Mouse (Mus musculus) liver, postnatal 0 days (tissue): ENCODE data around the gene Nrip1.

Experiments used
- CTCF ChIP-seq: sonication (generic); IDR thresholded peaks from 2 replicates; pipeline ENCODE4 v1.5.1; 2016; ENCODE audit warnings: antibody characterized with exemption, low read depth
- EP300 ChIP-seq: IDR thresholded peaks from 2 replicates; pipeline ENCODE4 v1.6.1; 2016; ENCODE audit warnings: antibody characterized with exemption, low read depth, mild to moderate bottlenecking

GRCm38 (mm10) chr16:76362982-76363381, 10.6 kb downstream of the Nrip1 start:
- no peak for TF ChIP-seq CTCF
- no peak for TF ChIP-seq EP300
